Mouse (Mus musculus): ENCODE data around the gene Iqschfp. TPM values are rescaled to one million over a fixed set of nuclear protein-coding genes. Genes with fewer than 3 reads are reported as not detected.

The Iqschfp gene
- polyA plus RNA-seq, 1 experiment from 2014 or later, result not detected

GRCm38 (mm10) chr3:68504838-68505237, 612.8 kb downstream of the Iqschfp start:
- no peak overlapping the region for H3K4me3 ChIP-seq
- 76% methylated on average over 3 of the region's 3 CpGs for WGBS
- no peak overlapping the region for H3K4me2 ChIP-seq
- no peak for ATAC-seq (ENCODE audit: insufficient number of reproducible peaks, insufficient read depth, low FRiP score, low TSS enrichment, low read depth)
- H3K27ac ChIP-seq, result no peak overlapping the region
- no peaks in the 10 kb centered on the region for H3K36me3 ChIP-seq
- no peak overlapping the region for H3K9ac ChIP-seq
- H3K27me3 ChIP-seq, result no peaks in the 10 kb centered on the region
- peaks cover 10% of the 10 kb centered on the region for H3K4me1 ChIP-seq
- no peaks in the 10 kb centered on the region for H3K9me3 ChIP-seq

- H3K9me3 ChIP-seq, result no peaks in the 10 kb centered on the region
- H3K27me3 ChIP-seq, result no peaks in the 10 kb centered on the region
- H3K27ac ChIP-seq, result 0 out of 2 replicates have a peak overlapping the region, but pooled peaks have one; percentile 22
- no peak overlapping the region for H3K9ac ChIP-seq
- H3K4me2 ChIP-seq, result no peak overlapping the region
- no peak for ATAC-seq (ENCODE audit: insufficient number of reproducible peaks, insufficient read depth, low FRiP score, low TSS enrichment, low read depth)
- H3K4me3 ChIP-seq, result no peak overlapping the region
- H3K36me3 ChIP-seq, result no peaks in the 10 kb centered on the region
- 64% methylated on average over 7 of the region's 7 CpGs for WGBS
- peaks cover 10% of the 10 kb centered on the region for H3K4me1 ChIP-seq
These were observed 614.8 kb downstream of the Iqschfp start for GRCm38 (mm10) chr3:68506769-68507318.

GRCm38 (mm10) chr3:68508629-68509028, 616.6 kb downstream of the Iqschfp start:
- ATAC-seq (ENCODE audit: insufficient number of reproducible peaks, insufficient read depth, low FRiP score, low TSS enrichment, low read depth), result no peak
- Histone ChIP-seq H3K4me3 (no peak overlapping the region), H3K9ac (no peak overlapping the region), H3K27ac (0 out of 2 replicates have a peak overlapping the region, but pooled peaks have one; percentile 11), H3K4me1 (peaks cover 10% of the 10 kb centered on the region), H3K9me3 (no peaks in the 10 kb centered on the region), H3K4me2 (no peak overlapping the region), H3K27me3 (no peaks in the 10 kb centered on the region), H3K36me3 (no peaks in the 10 kb centered on the region)
- 58% methylated on average over 6 of the region's 6 CpGs for WGBS

GRCm38 (mm10) chr3:68510872-68511271, 618.8 kb downstream of the Iqschfp start:
- H3K36me3 ChIP-seq, result no peaks in the 10 kb centered on the region
- no peak overlapping the region for H3K9ac ChIP-seq
- ATAC-seq (ENCODE audit: insufficient number of reproducible peaks, insufficient read depth, low FRiP score, low TSS enrichment, low read depth), result no peak
- H3K27me3 ChIP-seq, result no peaks in the 10 kb centered on the region
- H3K4me1 ChIP-seq, result peaks cover 10% of the 10 kb centered on the region
- H3K9me3 ChIP-seq, result no peaks in the 10 kb centered on the region
- no peak overlapping the region for H3K4me2 ChIP-seq
- 86% methylated on average over 5 of the region's 5 CpGs for WGBS
- no peak overlapping the region for H3K27ac ChIP-seq
- H3K4me3 ChIP-seq, result no peak overlapping the region

- no peak for ATAC-seq (ENCODE audit: insufficient number of reproducible peaks, insufficient read depth, low FRiP score, low TSS enrichment, low read depth)
- Histone ChIP-seq H3K27ac (no peak overlapping the region), H3K4me3 (no peak overlapping the region), H3K9ac (no peak overlapping the region), H3K4me1 (peaks cover 9% of the 10 kb centered on the region), H3K4me2 (no peak overlapping the region), H3K27me3 (no peaks in the 10 kb centered on the region), H3K9me3 (no peaks in the 10 kb centered on the region), H3K36me3 (no peaks in the 10 kb centered on the region)
- 71% methylated on average over 4 of the region's 4 CpGs for WGBS
These were observed 619.7 kb downstream of the Iqschfp start for GRCm38 (mm10) chr3:68511744-68512143.

- no peak overlapping the region for H3K9ac ChIP-seq
- no peak overlapping the region for H3K27ac ChIP-seq
- H3K4me3 ChIP-seq, result no peak overlapping the region
- WGBS, result 65% methylated on average over 11 of the region's 11 CpGs
- H3K36me3 ChIP-seq, result no peaks in the 10 kb centered on the region
- no peak for ATAC-seq (ENCODE audit: insufficient number of reproducible peaks, insufficient read depth, low FRiP score, low TSS enrichment, low read depth)
- H3K4me2 ChIP-seq, result no peak overlapping the region
- no peaks in the 10 kb centered on the region for H3K27me3 ChIP-seq
- peaks cover 8% of the 10 kb centered on the region for H3K4me1 ChIP-seq
- no peaks in the 10 kb centered on the region for H3K9me3 ChIP-seq
These were observed 620.3 kb downstream of the Iqschfp start for GRCm38 (mm10) chr3:68512327-68512726.

- no peaks in the 10 kb centered on the region for H3K27me3 ChIP-seq
- H3K9ac ChIP-seq, result no peak overlapping the region
- H3K36me3 ChIP-seq, result no peaks in the 10 kb centered on the region
- no peak overlapping the region for H3K4me2 ChIP-seq
- peaks cover 7% of the 10 kb centered on the region for H3K4me1 ChIP-seq
- 69% methylated on average over 7 of the region's 7 CpGs for WGBS
- ATAC-seq (ENCODE audit: insufficient number of reproducible peaks, insufficient read depth, low FRiP score, low TSS enrichment, low read depth), result no peak
- no peak overlapping the region for H3K4me3 ChIP-seq
- no peaks in the 10 kb centered on the region for H3K9me3 ChIP-seq
- H3K27ac ChIP-seq, result no peak overlapping the region
These were observed 621.5 kb downstream of the Iqschfp start for GRCm38 (mm10) chr3:68513340-68514119.

- H3K27me3 ChIP-seq, result no peaks in the 10 kb centered on the region
- H3K27ac ChIP-seq, result no peak overlapping the region
- H3K9me3 ChIP-seq, result no peaks in the 10 kb centered on the region
- no peaks in the 10 kb centered on the region for H3K36me3 ChIP-seq
- WGBS, result 82% methylated on average over 3 of the region's 3 CpGs
- H3K4me1 ChIP-seq, result peaks cover 3% of the 10 kb centered on the region; the same call in 1 of the 2 replicates
- no peak overlapping the region for H3K4me3 ChIP-seq
- ATAC-seq (ENCODE audit: insufficient number of reproducible peaks, insufficient read depth, low FRiP score, low TSS enrichment, low read depth), result no peak
- no peak overlapping the region for H3K4me2 ChIP-seq
- no peak overlapping the region for H3K9ac ChIP-seq
These were observed 622.1 kb downstream of the Iqschfp start for GRCm38 (mm10) chr3:68514120-68514497.

GRCm38 (mm10) chr3:68514717-68515116, 622.7 kb downstream of the Iqschfp start:
- 81% methylated on average over 3 of the region's 3 CpGs for WGBS
- no peak overlapping the region for H3K9ac ChIP-seq
- H3K27me3 ChIP-seq, result no peaks in the 10 kb centered on the region
- no peaks in the 10 kb centered on the region for H3K9me3 ChIP-seq
- no peak overlapping the region for H3K4me2 ChIP-seq
- H3K27ac ChIP-seq, result no peak overlapping the region
- peaks cover 3% of the 10 kb centered on the region; the same call in 1 of the 2 replicates for H3K4me1 ChIP-seq
- ATAC-seq (ENCODE audit: insufficient number of reproducible peaks, insufficient read depth, low FRiP score, low TSS enrichment, low read depth), result no peak
- no peak overlapping the region for H3K4me3 ChIP-seq
- no peaks in the 10 kb centered on the region for H3K36me3 ChIP-seq

- H3K27me3 ChIP-seq, result no peaks in the 10 kb centered on the region
- H3K4me3 ChIP-seq, result no peak overlapping the region
- H3K9ac ChIP-seq, result no peak overlapping the region
- no peaks in the 10 kb centered on the region for H3K9me3 ChIP-seq
- peaks cover 3% of the 10 kb centered on the region; the same call in 1 of the 2 replicates for H3K4me1 ChIP-seq
- ATAC-seq (ENCODE audit: insufficient number of reproducible peaks, insufficient read depth, low FRiP score, low TSS enrichment, low read depth), result 0 out of 2 replicates have a peak, but pooled peaks have one; percentile 26
- H3K36me3 ChIP-seq, result no peaks in the 10 kb centered on the region
- no peak overlapping the region for H3K27ac ChIP-seq
- 76% methylated on average over 12 of the region's 12 CpGs for WGBS
- no peak overlapping the region for H3K4me2 ChIP-seq
These were observed 624.5 kb downstream of the Iqschfp start for GRCm38 (mm10) chr3:68516393-68517081.

GRCm38 (mm10) chr3:68517236-68517635, 625.2 kb downstream of the Iqschfp start:
- no peak overlapping the region for H3K4me2 ChIP-seq
- no peaks in the 10 kb centered on the region for H3K9me3 ChIP-seq
- no peaks in the 10 kb centered on the region for H3K27me3 ChIP-seq
- peaks cover 3% of the 10 kb centered on the region; the same call in 1 of the 2 replicates for H3K4me1 ChIP-seq
- H3K9ac ChIP-seq, result no peak overlapping the region
- no peak for ATAC-seq (ENCODE audit: insufficient number of reproducible peaks, insufficient read depth, low FRiP score, low TSS enrichment, low read depth)
- no peak overlapping the region for H3K4me3 ChIP-seq
- no peaks in the 10 kb centered on the region for H3K36me3 ChIP-seq
- H3K27ac ChIP-seq, result no peak overlapping the region
- WGBS, result 55% methylated on average over 7 of the region's 7 CpGs

All from embryonic facial prominence, embryonic 13.5 days (tissue).